Mouse (Mus musculus): ENCODE results near the gene Pgs1. TPM values are rescaled to one million over a fixed set of nuclear protein-coding genes. Genes with fewer than 3 reads are reported as not detected.

Pgs1 gene
- polyA plus RNA-seq, 1 experiment from 2014 or later, result 42.2 TPM

- 41% methylated on average over 2 of the region's 2 CpGs for WGBS
- H3K27ac ChIP-seq, result no peak overlapping the region
- no peaks in the 10 kb centered on the region for H3K27me3 ChIP-seq
- peaks cover 61% of the 10 kb centered on the region for H3K4me1 ChIP-seq
- no peak overlapping the region for H3K9ac ChIP-seq
- ATAC-seq (ENCODE audit: borderline replicate concordance, extremely low read depth, low FRiP score, low TSS enrichment), result no peak
- H3K4me2 ChIP-seq, result no peak overlapping the region
- 0 out of 2 replicates have a peak, but pooled peaks cover 6% of the 10 kb centered on the region for H3K36me3 ChIP-seq
- H3K9me3 ChIP-seq, result no peaks in the 10 kb centered on the region
- H3K4me3 ChIP-seq, result no peak overlapping the region
These were observed 14.3 kb upstream of the Pgs1 start for GRCm38 (mm10) chr11:117971646-117972242.

DNA sequence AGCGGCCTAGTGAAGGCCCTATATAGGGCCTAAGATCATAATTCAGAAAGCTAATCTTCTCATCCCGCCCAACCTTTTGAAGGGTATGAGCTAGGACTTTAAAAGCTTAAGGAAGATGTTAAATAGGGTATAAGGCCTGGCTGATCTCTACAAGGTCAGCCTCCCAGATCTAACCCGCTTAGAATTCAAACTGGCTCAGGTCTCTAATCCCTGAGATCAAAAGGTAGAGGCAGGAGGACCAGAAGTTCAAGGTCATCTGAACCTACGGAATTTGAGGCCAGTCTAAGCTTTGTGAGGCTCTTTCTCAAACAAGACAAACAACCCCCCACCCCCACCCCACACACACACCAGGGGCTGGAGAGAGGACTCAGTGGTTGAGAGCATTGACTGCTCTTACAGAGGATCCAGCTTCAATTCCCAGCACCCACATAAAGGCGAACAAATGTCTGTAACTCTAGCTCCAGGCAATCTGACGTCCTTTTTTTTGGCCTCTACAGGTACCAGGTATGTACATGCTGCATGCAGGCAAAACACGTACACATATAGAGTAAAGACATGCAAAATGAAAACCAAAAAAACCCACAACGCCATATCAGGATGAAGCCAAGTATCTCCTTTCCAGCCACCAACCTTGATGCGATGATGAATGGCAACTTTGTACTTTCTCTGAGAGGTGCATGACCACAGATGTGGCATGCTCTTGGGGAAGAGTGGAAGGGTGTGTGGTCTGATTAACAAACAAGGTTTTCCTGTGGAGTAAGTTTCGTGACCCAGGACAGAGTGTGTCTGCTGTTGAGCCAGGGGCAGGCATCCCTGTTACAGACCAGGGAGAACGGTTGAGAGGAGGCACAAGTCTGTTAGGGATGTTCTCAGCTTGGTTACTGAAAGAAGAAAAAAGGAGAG is 13.2 kb upstream of the Pgs1 start:
- Histone ChIP-seq H3K27ac (no peak overlapping the region), H3K27me3 (no peaks in the 10 kb centered on the region), H3K4me2 (no peak overlapping the region), H3K4me3 (no peak overlapping the region), H3K36me3 (no peaks in the 10 kb centered on the region), H3K9ac (no peak overlapping the region), H3K9me3 (no peaks in the 10 kb centered on the region), H3K4me1 (peaks cover 50% of the 10 kb centered on the region)
- ATAC-seq (ENCODE audit: borderline replicate concordance, extremely low read depth, low FRiP score, low TSS enrichment), result no peak
- WGBS, result 72% methylated on average over 11 of the region's 11 CpGs

DNA sequence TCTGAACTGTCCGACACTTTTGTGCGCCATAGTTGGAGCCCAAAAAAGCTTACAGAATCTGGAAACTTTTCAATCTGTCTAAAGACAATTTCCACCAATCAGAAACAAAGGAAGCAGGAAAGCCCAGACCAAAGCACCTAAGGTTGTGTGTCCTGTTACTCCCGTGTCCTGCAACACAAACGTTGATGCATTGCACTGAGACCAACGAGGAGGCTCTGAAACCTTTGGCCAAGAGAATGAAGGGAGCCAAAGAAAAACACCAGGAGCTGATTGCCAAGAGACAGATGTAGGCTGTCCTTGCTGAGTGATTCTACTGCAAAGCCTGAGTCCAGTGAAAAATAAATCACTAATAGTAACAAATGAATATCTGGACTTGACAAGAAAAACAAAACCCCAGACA is 12.5 kb upstream of the Pgs1 start:
- no peak overlapping the region for H3K27ac ChIP-seq
- H3K4me1 ChIP-seq, result peaks cover 48% of the 10 kb centered on the region

DNA sequence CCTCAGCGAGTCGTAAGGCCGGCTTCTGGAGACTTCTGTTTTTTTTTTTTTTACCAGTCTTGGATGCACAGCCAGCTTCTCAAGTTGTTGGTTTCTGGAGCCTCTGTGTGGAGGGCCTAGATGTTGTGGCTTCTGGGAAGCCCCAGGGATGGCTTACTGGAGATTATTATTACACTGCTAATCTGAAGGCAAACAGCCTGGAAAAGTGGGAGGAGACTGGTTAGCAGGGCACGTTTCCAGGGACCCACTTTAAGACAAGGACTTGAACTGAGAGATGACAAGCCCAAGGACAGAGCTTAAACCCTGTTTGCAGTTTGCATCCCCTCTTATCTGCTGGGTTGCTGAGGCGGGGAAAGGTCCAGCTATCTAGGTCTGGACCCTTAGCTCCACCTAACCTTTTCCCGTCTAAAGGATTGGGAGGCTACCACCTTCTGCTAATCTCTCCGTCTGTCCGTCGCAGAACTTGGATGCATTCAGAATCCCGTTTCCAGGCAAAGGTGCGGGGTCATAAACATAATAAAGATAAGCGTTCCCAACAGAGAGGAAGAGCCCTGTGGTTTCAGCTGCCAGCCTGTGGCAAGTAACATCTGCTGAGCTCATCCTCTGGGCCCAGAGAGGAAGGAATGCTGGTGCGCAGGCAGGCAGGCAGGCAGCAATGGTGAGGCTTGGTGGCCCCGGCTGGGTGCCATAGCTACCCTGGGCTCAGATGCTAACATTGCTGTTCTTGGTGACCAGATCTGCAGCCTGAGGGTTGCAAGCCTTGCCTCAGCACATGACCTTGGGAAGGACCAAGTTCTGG is 11.6 kb upstream of the Pgs1 start:
- no peak for ATAC-seq (ENCODE audit: borderline replicate concordance, extremely low read depth, low FRiP score, low TSS enrichment)
- H3K27me3 ChIP-seq, result no peaks in the 10 kb centered on the region
- H3K9me3 ChIP-seq, result no peaks in the 10 kb centered on the region
- H3K9ac ChIP-seq, result peak overlapping the region; percentile 8; the same call in 1 of the 2 replicates
- H3K4me2 ChIP-seq, result no peak overlapping the region
- H3K36me3 ChIP-seq, result no peaks in the 10 kb centered on the region
- no peak overlapping the region for H3K4me3 ChIP-seq
- peak overlapping the region; percentile 78; the same call in 1 of the 2 replicates for H3K27ac ChIP-seq
- WGBS, result 34% methylated on average over 14 of the region's 14 CpGs
- peaks cover 47% of the 10 kb centered on the region for H3K4me1 ChIP-seq

More for the DNA sequence above, 12.5 kb upstream of the Pgs1 start:
- Histone ChIP-seq H3K36me3 (no peaks in the 10 kb centered on the region), H3K27me3 (no peaks in the 10 kb centered on the region), H3K4me3 (no peak overlapping the region), H3K9ac (no peak overlapping the region), H3K9me3 (no peaks in the 10 kb centered on the region), H3K4me2 (no peak overlapping the region)
- 42% methylated on average over 5 of the region's 5 CpGs for WGBS
- no peak for ATAC-seq (ENCODE audit: borderline replicate concordance, extremely low read depth, low FRiP score, low TSS enrichment)

DNA sequence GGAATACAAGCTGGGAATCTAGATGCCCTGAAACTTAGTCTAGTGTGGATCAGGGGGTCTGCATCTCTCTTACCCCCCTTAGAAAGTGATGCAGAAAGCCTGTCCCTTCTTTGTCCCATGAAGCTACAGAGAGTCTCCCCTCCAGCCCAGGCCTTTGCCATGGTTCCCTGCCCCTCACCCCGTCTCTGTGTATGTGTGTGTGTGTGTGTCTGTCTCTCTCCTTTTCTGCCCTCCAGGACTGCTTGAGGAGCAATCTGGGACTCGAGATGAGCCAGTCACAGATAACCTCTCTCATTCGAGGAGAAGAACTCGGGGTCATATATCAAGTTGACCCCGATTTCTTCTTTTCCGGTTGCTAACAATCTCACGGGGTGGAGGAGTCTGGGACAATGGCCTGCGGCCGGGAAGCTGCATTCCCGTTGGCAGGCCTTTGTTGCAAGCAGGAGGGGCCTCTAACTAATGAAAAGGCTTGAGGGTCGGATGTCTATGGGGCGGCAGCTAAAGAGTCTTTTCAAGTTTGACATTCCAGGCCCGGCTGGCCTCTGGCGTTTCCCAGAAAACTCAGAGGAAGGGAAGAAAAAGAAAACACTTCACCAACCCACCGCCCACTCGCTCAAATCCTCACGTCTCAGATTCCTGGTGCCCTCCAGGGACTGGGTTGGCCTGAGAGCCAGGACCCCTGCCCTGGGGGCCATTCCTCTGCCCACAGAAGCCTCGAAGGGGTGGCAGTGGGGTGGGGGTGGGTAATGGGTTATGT is 10.7 kb upstream of the Pgs1 start:
- Histone ChIP-seq H3K27ac (peak overlapping the region; percentile 78), H3K9ac (no peak overlapping the region), H3K4me2 (peak overlapping the region; percentile 8; the same call in 1 of the 2 replicates)

DNA sequence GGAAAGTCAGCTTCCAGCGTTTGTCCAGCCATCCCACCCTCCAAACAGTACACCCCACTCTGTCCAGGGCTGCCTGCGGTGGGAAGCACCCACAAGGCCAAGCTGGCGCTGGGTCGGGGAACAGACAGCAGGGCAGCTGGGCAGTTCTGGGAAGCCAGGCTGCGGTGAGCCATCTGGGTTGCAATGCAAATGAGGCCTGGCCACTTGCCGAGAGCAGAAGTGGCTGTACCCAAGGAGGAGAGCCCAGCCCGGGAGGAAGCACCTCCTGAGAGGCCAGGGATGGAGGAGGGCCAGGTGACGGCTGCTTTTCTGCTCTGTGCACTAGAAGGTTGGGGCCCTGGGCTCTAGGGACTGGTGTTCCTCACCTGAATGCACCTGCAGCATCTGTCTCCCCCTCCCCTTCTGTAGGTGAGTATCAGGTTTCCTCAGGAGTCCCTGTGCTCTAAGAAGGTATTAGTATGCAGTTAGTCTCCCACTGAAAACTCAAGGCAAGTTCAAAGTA is 10.0 kb upstream of the Pgs1 start:
- WGBS, result 31% methylated on average over 8 of the region's 8 CpGs
- H3K27me3 ChIP-seq, result no peaks in the 10 kb centered on the region
- H3K4me3 ChIP-seq, result no peak overlapping the region
- H3K36me3 ChIP-seq, result no peaks in the 10 kb centered on the region
- peak overlapping the region; percentile 8; the same call in 1 of the 2 replicates for H3K4me2 ChIP-seq
- no peaks in the 10 kb centered on the region for H3K9me3 ChIP-seq
- peak overlapping the region; percentile 78 for H3K27ac ChIP-seq
- H3K9ac ChIP-seq, result no peak overlapping the region
- ATAC-seq (ENCODE audit: borderline replicate concordance, extremely low read depth, low FRiP score, low TSS enrichment), result peak; percentile 65
- peaks cover 38% of the 10 kb centered on the region for H3K4me1 ChIP-seq

More for the DNA sequence above, 10.7 kb upstream of the Pgs1 start:
- no peak overlapping the region for H3K4me3 ChIP-seq
- no peaks in the 10 kb centered on the region for H3K9me3 ChIP-seq
- no peaks in the 10 kb centered on the region for H3K27me3 ChIP-seq
- H3K36me3 ChIP-seq, result no peaks in the 10 kb centered on the region
- WGBS, result 14% methylated on average over 18 of the region's 18 CpGs
- H3K4me1 ChIP-seq, result peaks cover 39% of the 10 kb centered on the region
- no peak for ATAC-seq (ENCODE audit: borderline replicate concordance, extremely low read depth, low FRiP score, low TSS enrichment)

- Histone ChIP-seq H3K27ac (no peak overlapping the region), H3K4me1 (peaks cover 38% of the 10 kb centered on the region), H3K27me3 (no peaks in the 10 kb centered on the region), H3K9me3 (no peaks in the 10 kb centered on the region), H3K9ac (no peak overlapping the region), H3K36me3 (no peaks in the 10 kb centered on the region), H3K4me3 (no peak overlapping the region), H3K4me2 (no peak overlapping the region)
- no peak for ATAC-seq (ENCODE audit: borderline replicate concordance, extremely low read depth, low FRiP score, low TSS enrichment)
- 56% methylated on average over 4 of the region's 5 CpGs for WGBS
These were observed 8.3 kb upstream of the Pgs1 start for GRCm38 (mm10) chr11:117977694-117978360.

GRCm38 (mm10) chr11:117979388-117979787 is 6.7 kb upstream of the Pgs1 start:
- WGBS, result 51% methylated on average over 7 of the region's 7 CpGs
- no peak overlapping the region for H3K4me2 ChIP-seq

DNA sequence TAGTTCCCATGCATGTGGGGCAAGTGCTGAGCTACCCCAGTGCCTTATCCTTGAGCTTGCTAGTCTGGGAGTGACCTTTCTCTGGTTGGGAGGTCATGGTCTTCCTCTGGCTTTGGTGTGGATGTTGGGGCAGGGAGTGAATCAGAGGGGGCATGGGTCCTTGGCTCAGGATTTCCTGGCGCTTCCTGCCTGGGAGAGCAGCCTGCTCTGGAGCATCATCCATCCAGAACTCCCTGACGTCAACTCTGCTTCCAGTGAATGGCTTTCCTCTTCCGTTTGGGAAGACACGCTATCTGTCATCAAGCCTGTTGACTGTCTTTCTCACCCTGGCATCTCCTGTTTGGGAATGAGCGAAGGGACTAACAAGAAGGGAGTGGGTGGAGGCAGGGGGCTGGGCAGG is 3.7 kb upstream of the Pgs1 start:
- no peaks in the 10 kb centered on the region for H3K36me3 ChIP-seq
- WGBS, result 53% methylated on average over 5 of the region's 5 CpGs
- H3K9ac ChIP-seq, result no peak overlapping the region
- no peak overlapping the region for H3K27ac ChIP-seq
- H3K9me3 ChIP-seq, result no peaks in the 10 kb centered on the region
- no peak overlapping the region for H3K4me2 ChIP-seq
- no peaks in the 10 kb centered on the region for H3K27me3 ChIP-seq
- H3K4me1 ChIP-seq, result peaks cover 5% of the 10 kb centered on the region
- no peak overlapping the region for H3K4me3 ChIP-seq
- no peak for ATAC-seq (ENCODE audit: borderline replicate concordance, extremely low read depth, low FRiP score, low TSS enrichment)

More at GRCm38 (mm10) chr11:117979388-117979787, 6.7 kb upstream of the Pgs1 start:
- peaks cover 23% of the 10 kb centered on the region for H3K4me1 ChIP-seq
- H3K27ac ChIP-seq, result no peak overlapping the region
- H3K9me3 ChIP-seq, result no peaks in the 10 kb centered on the region
- no peak overlapping the region for H3K9ac ChIP-seq
- no peaks in the 10 kb centered on the region for H3K27me3 ChIP-seq
- no peak overlapping the region for H3K4me3 ChIP-seq
- no peak for ATAC-seq (ENCODE audit: borderline replicate concordance, extremely low read depth, low FRiP score, low TSS enrichment)
- no peaks in the 10 kb centered on the region for H3K36me3 ChIP-seq

GRCm38 (mm10) chr11:117983770-117984169 is 2.3 kb upstream of the Pgs1 start:
- H3K4me3 ChIP-seq, result no peak overlapping the region
- H3K27me3 ChIP-seq, result no peaks in the 10 kb centered on the region
- ATAC-seq (ENCODE audit: borderline replicate concordance, extremely low read depth, low FRiP score, low TSS enrichment), result no peak
- no peaks in the 10 kb centered on the region for H3K9me3 ChIP-seq
- 53% methylated on average over 7 of the region's 7 CpGs for WGBS
- H3K36me3 ChIP-seq, result no peaks in the 10 kb centered on the region
- peaks cover 17% of the 10 kb centered on the region for H3K4me1 ChIP-seq
- no peak overlapping the region for H3K9ac ChIP-seq
- H3K27ac ChIP-seq, result no peak overlapping the region
- no peak overlapping the region for H3K4me2 ChIP-seq
